Mouse (Mus musculus): Measurements from ENCODE around the gene Fto. TPM values are rescaled to one million over a fixed set of nuclear protein-coding genes. Genes with fewer than 3 reads are reported as not detected.

The Fto gene
- polyA plus RNA-seq, 2 experiments = 10.0 to 15.6 TPM

DNA sequence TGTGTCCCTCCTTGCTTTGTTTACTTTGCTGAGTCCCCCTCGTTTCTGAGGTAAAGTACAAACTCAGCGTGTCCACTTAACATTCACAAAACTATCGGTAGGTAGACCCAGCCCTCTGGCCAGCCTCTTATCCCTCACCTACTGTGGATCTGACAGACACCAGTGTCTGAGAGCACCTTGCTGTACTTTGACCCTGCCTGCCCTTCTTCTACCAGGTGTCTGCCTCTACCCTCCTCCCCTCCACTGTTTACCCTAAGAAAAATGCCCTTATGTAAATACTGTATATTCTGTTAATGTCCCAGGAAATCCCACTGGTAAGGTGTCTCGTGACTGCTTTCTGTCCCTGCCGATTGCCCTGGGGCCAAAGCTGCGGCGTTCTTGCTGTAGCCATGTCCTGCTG is 91.8 kb downstream of the Fto start:
- Histone ChIP-seq H3K36me3 (replicated peaks; ENCODE audit: control insufficient read depth, insufficient read depth, low read depth) (no peaks in the 10 kb centered on the region), H3K9me3 (ENCODE audit: control insufficient read depth, low read length) (no peaks in the 10 kb centered on the region), H3K27me3 (ENCODE audit: control insufficient read depth, insufficient read depth, low read length) (no peaks in the 10 kb centered on the region), H3K4me1 (replicated peaks; ENCODE audit: control insufficient read depth in 2 of 2, insufficient read depth in 2 of 2, low read length in 1 of 2) (peaks cover 0 to 15% of the 10 kb centered on the region in 2 experiments; a peak in 2 of 4 replicates), H3K4me3 (ENCODE audit: insufficient read depth in 1 of 2, low read depth in 2 of 2, low read length in 2 of 2) (no peak overlapping the region), H3K27ac (no peak overlapping the region), H3K4me2 (ENCODE audit: low read depth) (no peak overlapping the region), H3K9ac (replicated peaks) (no peak overlapping the region)
- TF ChIP-seq EP300 (IDR thresholded peaks at IDR 0.05; ENCODE audit: low read depth) (no peak), CTCF (IDR thresholded peaks at IDR 0.05; ENCODE audit: low read depth) (no peak)
- no peak for ATAC-seq (ENCODE audit: insufficient read depth)
- DNase-seq (ENCODE audit: low read depth in 3 of 3, low spot score in 3 of 3) = no peak
- 76% methylated on average over 7 of the region's 7 CpGs for whole genome bisulfite sequencing (ENCODE audit: insufficient replicate concordance)

DNA sequence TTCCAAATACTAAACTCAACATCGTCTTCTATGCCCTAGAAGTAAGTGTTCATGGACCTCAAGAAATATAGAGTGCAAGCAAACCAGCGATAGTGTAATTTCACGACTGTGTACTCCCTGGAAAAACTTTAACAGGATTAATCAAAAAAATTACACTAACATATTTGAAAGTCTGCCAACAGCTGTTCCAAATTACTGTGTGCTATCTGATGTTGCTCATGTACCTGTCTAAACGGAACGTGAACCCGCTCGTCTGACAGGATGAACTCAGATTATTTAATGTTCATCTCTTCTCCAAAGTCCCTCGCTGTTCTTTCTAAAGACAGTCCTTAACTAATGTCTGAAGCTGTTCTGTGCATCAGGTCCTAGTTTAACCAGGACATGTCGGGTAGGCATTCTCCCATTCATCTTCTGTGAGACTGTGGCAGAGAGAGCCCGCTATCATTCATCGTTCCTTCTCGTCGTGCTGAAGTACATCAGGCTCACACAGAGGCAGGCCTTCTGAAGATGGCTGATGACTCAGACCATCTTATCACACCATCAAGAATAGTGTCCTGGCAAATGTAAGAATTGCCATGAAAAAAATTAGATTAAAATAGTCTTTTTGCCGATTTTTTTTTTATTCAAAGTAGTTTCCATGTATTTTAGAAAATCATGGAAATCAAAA is 93.4 kb downstream of the Fto start:
- peaks cover 0 to 15% of the 10 kb centered on the region in 2 experiments; a peak in 2 of 4 replicates for H3K4me1 ChIP-seq (replicated peaks; ENCODE audit: control insufficient read depth in 2 of 2, insufficient read depth in 2 of 2, low read length in 1 of 2)
- WGBS (ENCODE audit: insufficient replicate concordance) = 72% methylated on average over 14 of the region's 14 CpGs
- no peaks in the 10 kb centered on the region for H3K27me3 ChIP-seq (ENCODE audit: control insufficient read depth, insufficient read depth, low read length)
- no peak for DNase-seq (ENCODE audit: low read depth in 3 of 3, low spot score in 3 of 3)
- H3K9me3 ChIP-seq (ENCODE audit: control insufficient read depth, low read length) = no peaks in the 10 kb centered on the region
- no peak for ATAC-seq (ENCODE audit: insufficient read depth)
- TF ChIP-seq EP300 (IDR thresholded peaks at IDR 0.05; ENCODE audit: low read depth) (no peak), CTCF (IDR thresholded peaks at IDR 0.05; ENCODE audit: low read depth) (no peak)
- no peaks in the 10 kb centered on the region for H3K36me3 ChIP-seq (replicated peaks; ENCODE audit: control insufficient read depth, insufficient read depth, low read depth)
- no peak overlapping the region for H3K4me2 ChIP-seq (ENCODE audit: low read depth)
- no peak overlapping the region for H3K4me3 ChIP-seq (ENCODE audit: insufficient read depth in 1 of 2, low read depth in 2 of 2, low read length in 2 of 2)
- no peak overlapping the region for H3K9ac ChIP-seq (replicated peaks)
- H3K27ac ChIP-seq = no peak overlapping the region

DNA sequence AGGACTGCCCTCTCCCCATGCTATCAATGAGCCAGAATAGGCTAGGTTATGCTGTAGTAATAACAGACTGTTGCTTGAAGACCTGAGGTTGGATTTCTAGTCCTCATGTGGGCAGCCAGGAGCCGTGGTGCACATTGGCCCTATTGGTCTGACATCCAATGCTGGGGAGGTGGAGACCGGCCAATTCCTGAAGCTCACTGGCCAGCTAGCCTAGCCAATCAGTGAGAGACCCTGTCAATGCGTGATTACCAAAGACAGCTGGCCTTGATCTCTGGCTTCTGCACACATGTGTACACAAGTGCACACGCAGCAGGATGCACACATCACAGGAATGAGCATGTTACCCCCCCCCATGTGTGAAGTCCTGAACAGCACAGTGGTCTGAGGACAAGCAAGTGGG is 94.6 kb downstream of the Fto start:
- H3K4me2 ChIP-seq (ENCODE audit: low read depth) = no peak overlapping the region
- DNase-seq (ENCODE audit: low read depth in 3 of 3, low spot score in 3 of 3) (no peak), ATAC-seq (ENCODE audit: insufficient read depth) (no peak; the same call in 1 of the 2 replicates)
- H3K4me3 ChIP-seq (ENCODE audit: insufficient read depth in 1 of 2, low read depth in 2 of 2, low read length in 2 of 2) = no peak overlapping the region
- H3K36me3 ChIP-seq (replicated peaks; ENCODE audit: control insufficient read depth, insufficient read depth, low read depth) = no peaks in the 10 kb centered on the region
- TF ChIP-seq CTCF (IDR thresholded peaks at IDR 0.05; ENCODE audit: low read depth) = no peak
- TF ChIP-seq EP300 (IDR thresholded peaks at IDR 0.05; ENCODE audit: low read depth) = no peak
- WGBS (ENCODE audit: insufficient replicate concordance) = 72% methylated on average over 4 of the region's 4 CpGs
- peaks cover 0 to 15% of the 10 kb centered on the region in 2 experiments; a peak in 2 of 4 replicates for H3K4me1 ChIP-seq (replicated peaks; ENCODE audit: control insufficient read depth in 2 of 2, insufficient read depth in 2 of 2, low read length in 1 of 2)
- H3K27me3 ChIP-seq (ENCODE audit: control insufficient read depth, insufficient read depth, low read length) = no peaks in the 10 kb centered on the region
- H3K9ac ChIP-seq (replicated peaks) = no peak overlapping the region
- H3K27ac ChIP-seq = no peak overlapping the region
- H3K9me3 ChIP-seq (ENCODE audit: control insufficient read depth, low read length) = no peaks in the 10 kb centered on the region

DNA sequence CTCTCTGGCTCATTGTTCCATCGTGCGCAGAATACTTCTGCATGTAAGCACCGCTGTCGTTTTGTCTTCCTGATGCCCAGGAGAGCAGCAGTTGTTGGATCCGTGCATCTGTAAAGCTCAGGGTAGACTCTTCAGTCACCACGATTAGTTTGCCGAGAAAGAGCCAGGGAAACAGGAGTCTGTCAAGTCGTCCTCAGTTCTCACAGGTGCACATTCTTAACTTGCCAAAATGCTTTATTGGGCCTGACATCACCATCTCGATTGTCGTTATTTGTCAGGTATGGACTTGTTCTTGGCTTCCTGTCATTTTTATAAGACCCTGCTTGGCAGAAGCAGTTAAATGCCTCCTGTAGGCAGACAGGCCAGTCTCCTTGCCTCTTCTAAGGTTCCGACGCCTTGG is 96.7 kb downstream of the Fto start:
- WGBS (ENCODE audit: insufficient replicate concordance) = 79% methylated on average over 12 of the region's 12 CpGs
- ATAC-seq (ENCODE audit: insufficient read depth) = no peak

DNA sequence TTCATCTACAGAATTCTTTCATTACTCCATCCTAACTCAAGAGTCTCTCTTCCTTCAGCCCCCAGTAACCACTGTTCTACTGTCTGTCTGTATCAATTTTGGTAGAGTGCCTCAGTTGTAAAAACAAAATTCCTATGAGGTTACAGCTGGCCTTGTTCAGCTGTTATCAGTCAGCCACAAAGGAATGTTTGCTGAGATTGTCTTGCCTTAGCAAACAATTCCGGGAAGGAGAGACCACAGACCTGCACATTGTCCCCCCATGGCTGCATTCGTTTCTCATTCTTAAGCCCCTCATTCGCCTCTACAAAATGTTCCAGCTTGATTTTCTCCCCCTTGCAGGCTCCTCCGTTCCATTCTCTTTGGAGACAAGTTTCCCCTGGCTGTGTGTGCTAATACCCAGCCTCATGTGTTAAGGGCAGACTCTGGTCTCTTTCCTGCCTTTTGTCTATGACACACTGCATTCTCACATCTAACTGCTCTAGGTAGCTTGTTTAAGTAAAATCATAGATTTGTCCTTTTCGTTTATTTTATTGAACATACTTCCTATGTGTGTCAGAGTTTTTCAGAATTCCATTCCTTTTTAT is 111.3 kb downstream of the Fto start:
- TF ChIP-seq CTCF (IDR thresholded peaks at IDR 0.05; ENCODE audit: low read depth) (no peak), EP300 (IDR thresholded peaks at IDR 0.05; ENCODE audit: low read depth) (no peak)
- Histone ChIP-seq H3K36me3 (replicated peaks; ENCODE audit: control insufficient read depth, insufficient read depth, low read depth) (no peaks in the 10 kb centered on the region), H3K4me2 (ENCODE audit: low read depth) (no peak overlapping the region), H3K27ac (no peak overlapping the region), H3K4me1 (replicated peaks; ENCODE audit: control insufficient read depth in 2 of 2, insufficient read depth in 2 of 2, low read length in 1 of 2) (peaks cover 0 to 6% of the 10 kb centered on the region in 2 experiments; a peak in 1 of 4 replicates), H3K9me3 (ENCODE audit: control insufficient read depth, low read length) (no peaks in the 10 kb centered on the region), H3K4me3 (ENCODE audit: insufficient read depth in 1 of 2, low read depth in 2 of 2, low read length in 2 of 2) (no peak overlapping the region), H3K27me3 (ENCODE audit: control insufficient read depth, insufficient read depth, low read length) (no peaks in the 10 kb centered on the region), H3K9ac (replicated peaks) (no peak overlapping the region)
- ATAC-seq (ENCODE audit: insufficient read depth) (no peak), DNase-seq (ENCODE audit: low read depth in 3 of 3, low spot score in 3 of 3) (no peak)
- 53% methylated on average over 5 of the region's 5 CpGs for WGBS (ENCODE audit: insufficient replicate concordance)

More for the DNA sequence above, 96.7 kb downstream of the Fto start:
- H3K4me2 ChIP-seq (ENCODE audit: low read depth) = no peak overlapping the region
- TF ChIP-seq CTCF (IDR thresholded peaks at IDR 0.05; ENCODE audit: low read depth) = no peak
- no peak for TF ChIP-seq EP300 (IDR thresholded peaks at IDR 0.05; ENCODE audit: low read depth)
- H3K9ac ChIP-seq (replicated peaks) = no peak overlapping the region
- H3K27me3 ChIP-seq (ENCODE audit: control insufficient read depth, insufficient read depth, low read length) = no peaks in the 10 kb centered on the region
- peaks cover 0 to 3% of the 10 kb centered on the region in 2 experiments; a peak in 2 of 4 replicates for H3K4me1 ChIP-seq (replicated peaks; ENCODE audit: control insufficient read depth in 2 of 2, insufficient read depth in 2 of 2, low read length in 1 of 2)
- H3K4me3 ChIP-seq (ENCODE audit: insufficient read depth in 1 of 2, low read depth in 2 of 2, low read length in 2 of 2) = no peak overlapping the region
- no peak overlapping the region for H3K27ac ChIP-seq
- H3K9me3 ChIP-seq (ENCODE audit: control insufficient read depth, low read length) = no peaks in the 10 kb centered on the region
- no peaks in the 10 kb centered on the region for H3K36me3 ChIP-seq (replicated peaks; ENCODE audit: control insufficient read depth, insufficient read depth, low read depth)
- no peak for DNase-seq (ENCODE audit: low read depth in 3 of 3, low spot score in 3 of 3)

Measured in liver, embryonic 14.5 days (tissue).